Mouse (Mus musculus) forebrain, postnatal 0 days (tissue): Measurements from ENCODE around the gene Adora3. TPM values are rescaled to one million over a fixed set of nuclear protein-coding genes. Genes with fewer than 3 reads are reported as not detected.

Experiments used
- ATAC-seq: fragments of 200-750 bp; cut with Nextera tagmentation; 2 replicates; pipeline ENCODE4 v1.8.0; 2017; ENCODE audit warnings: mild to moderate bottlenecking, moderate library complexity
- DNase-seq: peaks from one replicate; pipeline ENCODE4 v3.0.0-alpha.2; 2015
- H3K27ac ChIP-seq: fragments of 300-500 bp; sonication (generic); 2 replicates; pipeline ENCODE4 v1.5.1; 2014; ENCODE audit warnings: low read depth, mild to moderate bottlenecking, antibody characterized with exemption, low read length, moderate library complexity, mixed read lengths
- H3K27me3 ChIP-seq: fragments of 300-500 bp; sonication (generic); 2 replicates; pipeline ENCODE4 v1.6.1; 2014; ENCODE audit warnings: mild to moderate bottlenecking, low read length, mixed read lengths; ENCODE audit not compliant: insufficient read depth
- H3K36me3 ChIP-seq: fragments of 300-500 bp; sonication (generic); 2 replicates; pipeline ENCODE4 v1.6.1; 2014; ENCODE audit warnings: mild to moderate bottlenecking, moderate library complexity; ENCODE audit not compliant: insufficient read depth
- H3K4me1 ChIP-seq: fragments of 300-500 bp; sonication (generic); 2 replicates; pipeline ENCODE4 v1.6.1; 2014; ENCODE audit warnings: antibody characterized with exemption; ENCODE audit not compliant: insufficient read depth
- H3K4me2 ChIP-seq: fragments of 300-500 bp; sonication (generic); 2 replicates; pipeline ENCODE4 v1.6.1; 2014; ENCODE audit warnings: low read depth, mild to moderate bottlenecking, moderate library complexity
- H3K4me3 ChIP-seq: fragments of 300-500 bp; sonication (generic); 2 replicates; pipeline ENCODE4 v1.5.1; 2014; ENCODE audit warnings: low read depth, low read length, mixed read lengths
- H3K9ac ChIP-seq: fragments of 300-500 bp; sonication (generic); 2 replicates; pipeline ENCODE4 v1.6.1; 2014; ENCODE audit warnings: mild to moderate bottlenecking
- H3K9me3 ChIP-seq: fragments of 300-500 bp; sonication (generic); 2 replicates; pipeline ENCODE4 v1.6.1; 2016; ENCODE audit warnings: low read length
- CTCF ChIP-seq: sonication (generic); IDR thresholded peaks from 2 replicates; pipeline ENCODE4 v1.5.1; 2016; ENCODE audit warnings: antibody characterized with exemption, control low read depth, low read depth
- WGBS: fragments of 180-500 bp; shearing (Covaris S2); extraction: QIAGEN DNeasy Blood & Tissue Kit; methylation state at CpG from one replicate; pipeline ENCODE4 v1.1.7; 2014; 5-methylcytosine and 5-hydroxymethylcytosine counted together
- polyA plus RNA-seq: library from polyadenylated mRNA; unstranded; fragments of >200 nt; fragmentation: Nextera tagmentation; extraction: Ambion mirVana; gene quantifications from 2 replicates; pipeline ENCODE4 v1.2.1, GENCODE M21; 2015
- total RNA-seq: library from RNA; depleted of rRNA; stranded (reverse); fragments of >200 nt; gene quantifications from 2 replicates; pipeline ENCODE4 v1.2.3, GENCODE M21; 2014; rRNA removed

Adora3 gene
- total and polyA plus RNA-seq, 2 experiments from 2014 or later, result 0.14 to 0.35 TPM

GRCm38 (mm10) chr3:105932240-105933071 is 61.8 kb downstream of the Adora3 start, which contains the start of gene I830077J02Rik:
TSS of gene I830077J02Rik (minus strand) at chr3:105932664.
- no peaks in the 10 kb centered on the region for H3K27me3 ChIP-seq
- H3K4me2 ChIP-seq, result no peak within 1 kb of the TSS
- H3K4me1 ChIP-seq, result no peaks in the 10 kb centered on the region
- H3K4me3 ChIP-seq, result no peak within 1 kb of the TSS
- ATAC-seq, result no peak; the same call in 1 of the 2 replicates
- H3K9ac ChIP-seq, result no peak within 1 kb of the TSS
- no peak for TF ChIP-seq CTCF
- H3K27ac ChIP-seq, result no peak within 1 kb of the TSS
- DNase-seq, result no peak
- H3K9me3 ChIP-seq, result no peaks in the 10 kb centered on the region
- H3K36me3 ChIP-seq, result 0 out of 2 replicates have a peak, but pooled peaks cover 2% of the 10 kb centered on the region
- WGBS, result 80% methylated on average over 8 of the region's 8 CpGs

GRCm38 (mm10) chr3:105933926-105934325 is 63.3 kb downstream of the Adora3 start:
- H3K4me1 ChIP-seq, result no peaks in the 10 kb centered on the region
- H3K4me2 ChIP-seq, result no peak overlapping the region
- H3K27ac ChIP-seq, result no peak overlapping the region
- H3K9ac ChIP-seq, result no peak overlapping the region
- DNase-seq, result no peak
- WGBS, result 93% methylated on average over 6 of the region's 6 CpGs
- H3K4me3 ChIP-seq, result no peak overlapping the region
- H3K9me3 ChIP-seq, result no peaks in the 10 kb centered on the region
- no peak for TF ChIP-seq CTCF
- no peaks in the 10 kb centered on the region for H3K27me3 ChIP-seq
- 0 out of 2 replicates have a peak, but pooled peaks cover 6% of the 10 kb centered on the region for H3K36me3 ChIP-seq
- ATAC-seq, result no peak

GRCm38 (mm10) chr3:105935033-105935432 is 64.4 kb downstream of the Adora3 start:
- no peaks in the 10 kb centered on the region for H3K4me1 ChIP-seq
- 49% methylated on average over 5 of the region's 5 CpGs for WGBS
- H3K27ac ChIP-seq, result no peak overlapping the region
- DNase-seq (no peak), ATAC-seq (no peak)
- no peak overlapping the region for H3K9ac ChIP-seq
- H3K4me3 ChIP-seq, result no peak overlapping the region
- H3K36me3 ChIP-seq, result 0 out of 2 replicates have a peak, but pooled peaks cover 6% of the 10 kb centered on the region
- no peak overlapping the region for H3K4me2 ChIP-seq
- H3K9me3 ChIP-seq, result no peaks in the 10 kb centered on the region
- TF ChIP-seq CTCF, result no peak
- H3K27me3 ChIP-seq, result no peaks in the 10 kb centered on the region

- TF ChIP-seq CTCF, result no peak
Observed at GRCm38 (mm10) chr3:105936111-105936510, 65.5 kb downstream of the Adora3 start.

GRCm38 (mm10) chr3:105951348-105951747 is 80.7 kb downstream of the Adora3 start:
- Histone ChIP-seq H3K4me1 (no peaks in the 10 kb centered on the region), H3K4me3 (no peak overlapping the region), H3K9me3 (no peaks in the 10 kb centered on the region), H3K27ac (no peak overlapping the region), H3K36me3 (peaks cover 54% of the 10 kb centered on the region), H3K9ac (no peak overlapping the region), H3K27me3 (no peaks in the 10 kb centered on the region), H3K4me2 (no peak overlapping the region)
- WGBS, result 93% methylated on average over 7 of the region's 7 CpGs
- DNase-seq, result no peak
- TF ChIP-seq CTCF, result no peak
- ATAC-seq, result no peak

More at GRCm38 (mm10) chr3:105936111-105936510, 65.5 kb downstream of the Adora3 start:
- no peaks in the 10 kb centered on the region for H3K4me1 ChIP-seq
- H3K4me2 ChIP-seq, result no peak overlapping the region
- DNase-seq, result no peak
- H3K9me3 ChIP-seq, result no peaks in the 10 kb centered on the region
- WGBS, result 90% methylated on average over 4 of the region's 4 CpGs
- H3K9ac ChIP-seq, result no peak overlapping the region
- H3K27ac ChIP-seq, result no peak overlapping the region
- ATAC-seq, result no peak
- H3K4me3 ChIP-seq, result no peak overlapping the region
- no peaks in the 10 kb centered on the region for H3K27me3 ChIP-seq
- H3K36me3 ChIP-seq, result peaks cover 12% of the 10 kb centered on the region

GRCm38 (mm10) chr3:105957235-105957634 is 86.6 kb downstream of the Adora3 start:
- TF ChIP-seq CTCF, result peak; percentile 37
- H3K4me3 ChIP-seq, result no peak overlapping the region

GRCm38 (mm10) chr3:105958204-105958603 is 87.5 kb downstream of the Adora3 start:
- 43% methylated on average over 5 of the region's 5 CpGs for WGBS
- no peak for TF ChIP-seq CTCF
- no peaks in the 10 kb centered on the region for H3K27me3 ChIP-seq

More at GRCm38 (mm10) chr3:105957235-105957634, 86.6 kb downstream of the Adora3 start:
- Histone ChIP-seq H3K4me1 (peaks cover 17% of the 10 kb centered on the region), H3K27me3 (no peaks in the 10 kb centered on the region), H3K36me3 (peaks cover 27% of the 10 kb centered on the region), H3K27ac (no peak overlapping the region), H3K9me3 (no peaks in the 10 kb centered on the region), H3K9ac (no peak overlapping the region), H3K4me2 (no peak overlapping the region)
- ATAC-seq (no peak), DNase-seq (no peak)
- WGBS, result 96% methylated on average over 1 of the region's 1 CpGs

More at GRCm38 (mm10) chr3:105958204-105958603, 87.5 kb downstream of the Adora3 start:
- ATAC-seq (no peak), DNase-seq (no peak)
- peaks cover 17% of the 10 kb centered on the region for H3K4me1 ChIP-seq
- H3K36me3 ChIP-seq, result peaks cover 28% of the 10 kb centered on the region
- H3K27ac ChIP-seq, result no peak overlapping the region
- no peaks in the 10 kb centered on the region for H3K9me3 ChIP-seq
- H3K9ac ChIP-seq, result peak overlapping the region; percentile 97
- peak overlapping the region; percentile 77 for H3K4me3 ChIP-seq
- peak overlapping the region; percentile 70 for H3K4me2 ChIP-seq

Other genes starting within 250 kb of the Adora3 start
- 19.5 and 24.2 TPM in 2 replicates for gene Ddx20, start 183.3 kb upstream of the Adora3 start, total RNA-seq
- gene Ddx20, start 183.3 kb upstream of the Adora3 start, polyA plus RNA-seq, result 16.8 and 18.1 TPM in 2 replicates
- gene Inka2, start 166.3 kb upstream of the Adora3 start, total RNA-seq, result 6.9 and 7.2 TPM in 2 replicates
- 1.1 and 4.2 TPM in 2 replicates for gene Inka2, start 166.3 kb upstream of the Adora3 start, polyA plus RNA-seq
- gene Rap1a, start 69.5 kb upstream of the Adora3 start, total RNA-seq, result 36.4 and 37.5 TPM in 2 replicates
- gene Rap1a, start 69.5 kb upstream of the Adora3 start, polyA plus RNA-seq, result 60.7 and 70.5 TPM in 2 replicates
- gene Tmigd3, start within 50 bp of the Adora3 start, total RNA-seq, result 1.4 TPM in 1 of 2 replicates, not detected in the other
- 0.21 TPM in 1 of 2 replicates, not detected in the other for gene Tmigd3, start within 50 bp of the Adora3 start, polyA plus RNA-seq
- 0.19 and 0.23 TPM in 2 replicates for gene I830077J02Rik, start 61.8 kb downstream of the Adora3 start, total RNA-seq
- gene I830077J02Rik, start 61.8 kb downstream of the Adora3 start, polyA plus RNA-seq, result 0.22 and 0.35 TPM in 2 replicates
- 49.9 and 64.8 TPM in 2 replicates for gene Wdr77, start 88.5 kb downstream of the Adora3 start, total RNA-seq
- gene Wdr77, start 88.5 kb downstream of the Adora3 start, polyA plus RNA-seq, result 62.2 and 77.7 TPM in 2 replicates
- gene Atp5f1, start 89.2 kb downstream of the Adora3 start, total RNA-seq, result 295 and 371 TPM in 2 replicates
- 535 and 605 TPM in 2 replicates for gene Atp5f1, start 89.2 kb downstream of the Adora3 start, polyA plus RNA-seq
- gene Ovgp1, start 102.9 kb downstream of the Adora3 start, total RNA-seq, result 5.7 and 6.5 TPM in 2 replicates
- 2.6 and 3.8 TPM in 2 replicates for gene Ovgp1, start 102.9 kb downstream of the Adora3 start, polyA plus RNA-seq
- 7.1 and 8.2 TPM in 2 replicates for gene Pifo, start 143.8 kb downstream of the Adora3 start, total RNA-seq
- gene Pifo, start 143.8 kb downstream of the Adora3 start, polyA plus RNA-seq, result 10.7 and 12.1 TPM in 2 replicates
- not detected in 2 replicates for gene Chil5, start 162.0 kb downstream of the Adora3 start, total RNA-seq
- 0.18 and 0.23 TPM in 2 replicates for gene Chil5, start 162.0 kb downstream of the Adora3 start, polyA plus RNA-seq
- 1.2 and 2.1 TPM in 2 replicates for gene Chia1, start 242.4 kb downstream of the Adora3 start, total RNA-seq
- 1.5 and 1.9 TPM in 2 replicates for gene Chia1, start 242.4 kb downstream of the Adora3 start, polyA plus RNA-seq